ENCODE assay signal across 21 mouse cellular contexts in the genomic region with DNA sequence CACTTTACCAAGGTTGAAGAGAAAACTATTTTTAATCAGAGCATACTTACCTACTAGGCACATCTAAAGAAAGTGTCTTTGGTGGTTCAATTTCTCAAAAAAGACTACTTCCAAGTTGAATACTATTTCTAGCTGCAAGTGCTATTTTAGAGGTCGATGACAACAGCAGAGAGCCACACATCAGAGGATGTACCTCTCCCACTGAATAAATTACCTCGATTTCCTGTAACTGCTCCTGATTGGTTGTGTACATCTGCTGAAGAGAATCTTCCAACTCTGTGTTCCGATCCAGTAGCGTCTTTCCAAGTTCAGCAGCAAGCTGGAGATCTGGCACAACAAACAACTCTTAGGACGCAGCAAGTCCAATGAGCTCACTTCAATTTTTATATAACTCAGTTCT. TPM values are rescaled to one million over a fixed set of nuclear protein-coding genes. Genes with fewer than 3 reads are reported as not detected.
"Had no signal": no experiment of that assay in that cellular context is flagged by ENCODE, and none has a peak within 500 bp of the region (broad histone marks: within the 10 kb centered on the region; RNA-seq: fewer than 3 reads in every experiment).

No protein-coding gene starts in this region.

- H3K4me3 ChIP-seq: intestine, embryonic 15.5 days; left cerebral cortex, adult 2 months; lung, embryonic 15.5 days; megakaryocyte, embryonic 14.5 days; midbrain, embryonic 10.5 days; midbrain, embryonic 13.5 days; myocyte; neural tube, embryonic 13.5 days had no signal

- H3K36me3 ChIP-seq: intestine, embryonic 15.5 days; lung, embryonic 15.5 days had no signal

- DNase-seq: kidney, adult 2 months; kidney, postnatal 25 days; layer of hippocampus, postnatal 36 days; lung, adult 18-20 months; lung, postnatal 10 days; lung, postnatal 36 days; thymus, adult 2 months; thymus, postnatal 14 days; thymus, postnatal 4 days had no signal

- H3K27me3 ChIP-seq: intestine, embryonic 15.5 days; lung, embryonic 15.5 days; megakaryocyte, embryonic 14.5 days; midbrain, embryonic 13.5 days; neural tube, embryonic 13.5 days had no signal

- H3K4me2 ChIP-seq: intestine, embryonic 15.5 days; lung, embryonic 15.5 days; midbrain, embryonic 13.5 days; neural tube, embryonic 13.5 days had no signal

- H3K9me3 ChIP-seq: intestine, embryonic 15.5 days; lung, embryonic 15.5 days; megakaryocyte, embryonic 14.5 days; midbrain, embryonic 10.5 days; midbrain, embryonic 13.5 days; neural tube, embryonic 13.5 days had no signal

- ATAC-seq: intestine, embryonic 15.5 days; midbrain, embryonic 13.5 days; midbrain, embryonic 16.5 days had no signal

- H3K27ac ChIP-seq: intestine, embryonic 15.5 days; kidney, postnatal 0 days; left cerebral cortex, adult 2 months; lung, embryonic 15.5 days; midbrain, embryonic 10.5 days; midbrain, embryonic 13.5 days; neural tube, embryonic 13.5 days had no signal

- H3K4me1 ChIP-seq: midbrain, embryonic 10.5 days had no signal

- H3K9ac ChIP-seq: intestine, embryonic 15.5 days; lung, embryonic 15.5 days; midbrain, embryonic 13.5 days; neural tube, embryonic 13.5 days had no signal

RNA-seq across cellular contexts. Expression of a gene that starts 12.2 kb away (rescaled TPM):
- total RNA-seq: monocyte, adult 5-6 weeks had no signal
- polyA plus RNA-seq: kidney, embryonic 14.5 days; midbrain, embryonic 13.5 days had no signal
